Mouse (Mus musculus) lung, adult 2 months (tissue): ENCODE data around the gene Znrf2. TPM values are rescaled to one million over a fixed set of nuclear protein-coding genes. Genes with fewer than 3 reads are reported as not detected.
A peak's percentile ranks its signal among the peaks of the same experiment; 100 is the strongest.

Experiments
- DNase-seq: peaks from one replicate; pipeline ENCODE4 v3.0.0; 2022
- H3K4me1 ChIP-seq: fragments of 200-500 bp; 2 replicates; pipeline ENCODE4 v1.6.1; 2011; ENCODE audit warnings: low read length; ENCODE audit not compliant: control insufficient read depth, insufficient read depth
- H3K4me3 ChIP-seq: fragments of 200-500 bp; replicated peaks from 2 replicates; pipeline ENCODE3; 2011; ENCODE audit warnings: low read depth, mild to moderate bottlenecking, control low read depth, low read length; ENCODE audit errors: extremely low read depth
- CTCF ChIP-seq: fragments of 200-500 bp; IDR thresholded peaks from 2 replicates; pipeline ENCODE4 v1.5.1; 2011; ENCODE audit warnings: mild to moderate bottlenecking, low read length, control low read depth; ENCODE audit not compliant: insufficient read depth
- POLR2A ChIP-seq: fragments of 200-500 bp; IDR thresholded peaks from 2 replicates; pipeline ENCODE4 v1.6.1; 2011; ENCODE audit warnings: low read depth, mild to moderate bottlenecking, control low read depth, low read length, borderline replicate concordance; ENCODE audit errors: extremely low read depth
- WGBS: fragments of 180-500 bp; shearing (Covaris S2); methylation state at CpG from one replicate; pipeline ENCODE4 v1.1.7; 2018; 5-methylcytosine and 5-hydroxymethylcytosine counted together
- polyA plus RNA-seq: library from polyadenylated mRNA; depleted of rRNA; stranded (reverse); fragments of >200 nt; gene quantifications from 2 replicates; pipeline ENCODE4 v1.2.3, GENCODE M21; 2012; rRNA removed

The Znrf2 gene
- polyA plus RNA-seq: 6.9 and 8.3 TPM in 2 replicates

DNA sequence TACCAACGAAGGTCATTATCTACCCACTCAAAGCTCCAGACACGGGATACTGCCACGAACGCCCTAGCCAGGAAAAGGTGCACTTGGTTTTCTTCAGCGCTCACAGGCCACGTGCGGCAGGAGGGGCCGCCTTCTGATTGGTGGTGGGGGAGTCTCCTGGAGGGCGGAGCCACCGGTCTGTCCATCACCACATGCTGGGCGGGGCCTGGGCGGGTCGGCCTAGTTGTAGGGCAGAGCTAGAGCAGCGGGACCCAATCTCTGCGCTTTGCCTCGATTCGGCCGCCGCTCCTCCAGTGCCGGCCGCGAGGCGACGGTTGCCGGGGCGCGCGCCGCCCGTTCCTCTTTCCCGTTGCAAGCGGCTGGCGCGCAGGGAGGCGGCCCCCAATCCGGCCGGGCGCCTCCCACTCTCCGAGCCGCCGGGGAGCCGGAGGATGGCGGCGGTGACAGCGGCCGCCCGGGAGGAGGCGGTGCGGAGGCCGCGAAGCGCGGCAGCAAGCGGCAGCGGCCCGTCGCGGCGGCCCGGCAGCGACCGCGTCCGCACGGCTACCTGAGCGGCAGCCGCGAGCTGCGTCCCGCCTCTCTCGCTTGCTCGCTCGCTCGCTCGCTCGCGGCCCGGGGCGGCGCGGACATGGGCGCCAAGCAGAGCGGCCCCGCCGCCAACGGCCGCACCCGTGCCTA, at the start of gene Znrf2:
Znrf2 (plus strand) TSS at position 529 of the 678 bp plus-strand sequence.
- WGBS: 1% methylated on average over 67 of the region's 88 CpGs
- H3K4me1 ChIP-seq: peaks cover 19% of the 10 kb centered on the region
- no peak for TF ChIP-seq CTCF
- TF ChIP-seq POLR2A: peak; percentile 83
- H3K4me3 ChIP-seq: peak within 1 kb of the TSS; percentile 95
- DNase-seq: peak; percentile 90

GRCm38 (mm10) chr6:54767746-54768145, 49.0 kb upstream of the Znrf2 start:
- Histone ChIP-seq H3K4me1 (peaks cover 10% of the 10 kb centered on the region), H3K4me3 (no peak overlapping the region)
- DNase-seq: no peak
- 23% methylated on average over 4 of the region's 4 CpGs for WGBS
- no peak for TF ChIP-seq POLR2A
- no peak for TF ChIP-seq CTCF

GRCm38 (mm10) chr6:54770766-54771165, 46.0 kb upstream of the Znrf2 start:
- no peak for DNase-seq
- Histone ChIP-seq H3K4me3 (no peak overlapping the region), H3K4me1 (peaks cover 10% of the 10 kb centered on the region)
- WGBS: 48% methylated on average over 4 of the region's 4 CpGs
- TF ChIP-seq CTCF (no peak), POLR2A (no peak)

- Histone ChIP-seq H3K4me3 (no peak overlapping the region), H3K4me1 (peaks cover 10% of the 10 kb centered on the region)
- no peak for TF ChIP-seq POLR2A
- no peak for TF ChIP-seq CTCF
- WGBS: 36% methylated on average over 8 of the region's 8 CpGs
- DNase-seq: peak; percentile 23
Observed at GRCm38 (mm10) chr6:54771171-54771570, 45.5 kb upstream of the Znrf2 start.

DNA sequence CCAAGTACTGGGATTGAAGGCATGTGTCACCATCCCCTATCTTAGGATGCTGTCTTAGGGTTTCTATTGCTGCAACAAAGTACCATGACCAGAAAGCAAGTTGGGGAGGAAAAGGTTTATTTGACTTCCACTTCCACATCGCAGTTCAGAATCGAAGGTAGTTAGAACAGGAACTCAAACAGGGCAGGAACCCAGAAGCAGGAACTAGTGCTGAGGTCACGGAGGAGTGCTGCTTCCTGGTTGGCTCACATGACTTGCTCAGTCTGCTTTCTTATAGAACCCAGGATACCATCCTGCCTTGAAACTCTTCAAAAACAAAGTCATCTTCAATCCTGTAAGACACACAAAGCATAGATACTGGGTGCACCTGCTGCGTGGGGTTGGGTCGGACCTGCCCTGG, 44.6 kb upstream of the Znrf2 start:
- TF ChIP-seq POLR2A (no peak), CTCF (no peak)
- 81% methylated on average over 5 of the region's 5 CpGs for WGBS
- DNase-seq: no peak
- Histone ChIP-seq H3K4me3 (no peak overlapping the region), H3K4me1 (peaks cover 10% of the 10 kb centered on the region)

- TF ChIP-seq CTCF: no peak
- no peak for TF ChIP-seq POLR2A
- peaks cover 6% of the 10 kb centered on the region; the same call in 1 of the 2 replicates for H3K4me1 ChIP-seq
- DNase-seq: no peak
- no peak overlapping the region for H3K4me3 ChIP-seq
Observed at GRCm38 (mm10) chr6:54775739-54776138, 41.0 kb upstream of the Znrf2 start.

GRCm38 (mm10) chr6:54777661-54778060, 39.1 kb upstream of the Znrf2 start:
- H3K4me1 ChIP-seq: no peaks in the 10 kb centered on the region
- DNase-seq: no peak
- no peak overlapping the region for H3K4me3 ChIP-seq
- WGBS: 68% methylated on average over 8 of the region's 8 CpGs
- TF ChIP-seq CTCF (no peak), POLR2A (no peak)

GRCm38 (mm10) chr6:54779968-54780367, 36.7 kb upstream of the Znrf2 start:
- no peak for DNase-seq
- WGBS: 82% methylated on average over 5 of the region's 5 CpGs

DNA sequence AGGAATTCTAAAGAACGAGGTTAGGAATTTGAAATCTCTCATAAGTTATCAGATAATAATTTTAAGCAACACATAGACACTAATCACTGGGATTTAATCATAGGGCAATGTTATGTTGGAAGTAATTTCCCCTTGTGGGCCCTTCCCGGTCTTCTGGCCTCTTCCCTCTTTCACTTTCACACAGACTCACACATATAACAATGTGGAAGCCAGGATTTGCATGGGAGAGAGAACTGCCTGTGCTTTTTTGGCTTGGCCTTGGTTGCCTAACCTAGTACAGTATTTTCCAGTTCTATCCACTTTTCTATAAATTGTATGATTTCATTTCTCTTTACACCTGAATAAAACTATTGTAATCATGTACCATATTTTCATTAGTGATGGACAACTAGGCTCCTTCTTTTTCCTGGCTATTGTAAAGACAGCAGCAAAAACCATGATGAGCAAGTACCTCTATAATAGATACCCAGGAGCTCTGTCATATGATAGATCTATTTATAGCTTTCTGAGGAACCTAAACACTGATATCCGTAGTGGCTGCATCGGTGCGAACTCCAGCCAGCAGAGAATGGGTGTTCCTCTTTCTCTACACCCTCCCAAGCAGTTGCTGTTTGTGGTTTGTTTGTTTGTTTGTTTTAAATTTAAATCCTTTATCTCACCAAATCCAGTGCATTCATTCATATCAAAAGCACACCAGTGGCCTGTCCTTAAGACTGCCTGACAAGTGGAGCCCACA, 36.0 kb upstream of the Znrf2 start:
- no peak overlapping the region for H3K4me3 ChIP-seq
- H3K4me1 ChIP-seq: no peaks in the 10 kb centered on the region
- 71% methylated on average over 5 of the region's 5 CpGs for WGBS
- no peak for TF ChIP-seq POLR2A
- TF ChIP-seq CTCF: no peak
- no peak for DNase-seq

More at GRCm38 (mm10) chr6:54779968-54780367, 36.7 kb upstream of the Znrf2 start:
- Histone ChIP-seq H3K4me3 (no peak overlapping the region), H3K4me1 (no peaks in the 10 kb centered on the region)
- no peak for TF ChIP-seq CTCF
- no peak for TF ChIP-seq POLR2A

GRCm38 (mm10) chr6:54781881-54782280, 34.8 kb upstream of the Znrf2 start:
- no peak for TF ChIP-seq CTCF
- no peak for TF ChIP-seq POLR2A
- no peak for DNase-seq
- Histone ChIP-seq H3K4me3 (no peak overlapping the region), H3K4me1 (no peaks in the 10 kb centered on the region)
- 70% methylated on average over 6 of the region's 6 CpGs for WGBS
